Mouse (Mus musculus): ENCODE measurements around the gene Rasgrf2. TPM values are rescaled to one million over a fixed set of nuclear protein-coding genes. Genes with fewer than 3 reads are reported as not detected.

The Rasgrf2 gene
- 0.02 and 0.12 TPM in 2 replicates for polyA plus RNA-seq (2012; rRNA removed)

DNA sequence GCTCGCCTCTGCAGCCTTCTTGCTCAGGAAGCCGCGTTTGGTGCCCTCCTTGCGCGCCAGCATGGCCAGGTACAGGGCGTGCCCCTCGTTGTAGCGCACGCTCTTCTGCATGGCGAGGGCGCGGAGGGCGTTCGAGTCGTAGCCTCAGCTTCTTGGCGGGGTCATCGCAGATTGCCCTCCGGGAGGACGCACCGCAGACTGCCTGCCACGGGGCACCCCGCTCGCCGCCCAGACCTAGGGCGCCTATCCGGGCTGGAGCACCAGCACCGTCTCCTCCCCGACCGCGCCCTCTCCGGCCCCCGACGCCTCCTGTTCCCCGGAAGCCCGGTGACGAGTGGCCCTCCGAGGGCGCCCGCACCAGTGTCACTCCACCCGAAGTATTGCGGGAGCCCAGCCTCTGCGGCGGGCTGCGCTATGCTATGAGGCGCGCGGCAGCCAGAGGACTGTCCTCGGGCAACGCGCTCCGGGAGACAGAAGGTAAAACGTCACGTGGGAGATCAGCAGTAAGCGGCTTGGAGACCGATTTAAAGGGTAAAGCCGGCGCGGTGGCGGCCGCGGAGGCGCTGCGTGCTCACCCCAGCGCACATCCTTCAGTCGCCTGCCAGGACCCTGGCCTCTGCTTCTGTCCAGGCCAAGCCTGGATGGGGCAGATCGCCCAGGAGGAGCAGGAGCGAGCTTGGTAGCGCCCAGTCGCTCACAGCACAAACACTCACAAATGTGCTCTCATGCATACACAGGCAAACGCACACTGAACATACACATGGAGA lies at the start of gene Rasgrf2:
Rasgrf2 (minus strand) TSS at position 273 of the 767 bp plus-strand sequence.

GRCm38 (mm10) chr13:91876741-91877349 lies 254.6 kb downstream of the Rasgrf2 start, which contains the start of gene Ckmt2:
TSS of gene Ckmt2 (minus strand) at chr13:91876885.

Other genes starting within 250 kb of the Rasgrf2 start
- not detected in 2 replicates for gene Gm20379, start 174.3 kb upstream of the Rasgrf2 start, polyA plus RNA-seq (2012; rRNA removed)
- gene Dhfr, start 223.1 kb upstream of the Rasgrf2 start, polyA plus RNA-seq (2012; rRNA removed) = 5.4 and 6.4 TPM in 2 replicates
- 6.4 and 7.0 TPM in 2 replicates for gene Msh3, start 223.3 kb upstream of the Rasgrf2 start, polyA plus RNA-seq (2012; rRNA removed)

Data from liver, embryonic 18 days (tissue).